Mouse (Mus musculus) T-cell, adult 2 months (primary cell): Measurements from ENCODE around the gene Igfbp5.
A peak's percentile ranks its signal among the peaks of the same experiment; 100 is the strongest.

Experiments used
- DNase-seq: peaks from one replicate; pipeline ENCODE4 v3.0.0; 2022; ENCODE audit warnings: low spot score

Gene Igfbp5

DNA sequence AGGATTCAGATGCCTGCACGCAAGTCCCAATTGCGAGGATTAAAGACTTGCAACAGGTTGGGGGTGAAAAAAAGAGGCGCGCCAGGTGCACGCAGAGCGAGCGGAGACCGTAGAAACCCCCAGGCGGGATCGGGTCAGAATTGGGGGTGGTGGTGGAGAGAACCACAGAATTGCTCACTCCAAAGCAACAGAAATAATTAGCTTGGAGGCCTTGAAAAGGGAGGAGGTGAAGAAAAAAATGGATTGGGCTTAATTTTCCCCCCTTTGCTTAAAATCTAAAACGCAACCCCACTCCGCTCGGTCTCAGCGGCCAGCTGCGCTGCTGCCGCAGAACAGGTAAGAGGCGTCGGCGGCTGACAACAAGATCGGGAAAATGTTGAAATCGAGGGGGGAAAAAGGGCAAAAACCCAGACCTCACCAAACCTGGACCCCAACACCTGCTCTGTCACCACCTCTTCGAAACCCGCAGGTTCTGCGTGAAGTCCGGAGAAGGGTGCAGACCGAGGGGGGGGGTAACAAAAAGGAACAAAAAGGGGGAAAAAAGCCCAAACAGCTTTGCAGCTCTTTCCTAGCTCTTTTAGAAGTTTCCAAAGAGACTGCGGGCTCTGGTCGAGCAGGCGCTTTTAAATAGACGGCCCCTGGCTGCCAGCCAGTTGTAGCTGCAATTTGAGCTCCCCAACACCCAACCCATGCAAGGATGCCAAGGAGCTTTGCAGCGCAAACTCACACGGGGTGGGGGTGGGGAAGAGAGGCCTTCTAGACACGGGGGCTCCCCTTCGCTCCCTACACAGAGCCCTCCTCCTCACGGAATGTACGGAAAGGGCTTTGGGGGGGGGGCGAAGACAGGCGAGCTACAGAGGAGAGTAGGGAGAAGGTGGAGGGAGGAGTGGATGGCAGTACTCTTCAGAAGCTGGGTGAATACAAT lies at the start of gene Igfbp5:
Gene Igfbp5, minus strand, starts transcription at position 598 of the 925 bp plus-strand sequence.
- no peak for DNase-seq

DNA sequence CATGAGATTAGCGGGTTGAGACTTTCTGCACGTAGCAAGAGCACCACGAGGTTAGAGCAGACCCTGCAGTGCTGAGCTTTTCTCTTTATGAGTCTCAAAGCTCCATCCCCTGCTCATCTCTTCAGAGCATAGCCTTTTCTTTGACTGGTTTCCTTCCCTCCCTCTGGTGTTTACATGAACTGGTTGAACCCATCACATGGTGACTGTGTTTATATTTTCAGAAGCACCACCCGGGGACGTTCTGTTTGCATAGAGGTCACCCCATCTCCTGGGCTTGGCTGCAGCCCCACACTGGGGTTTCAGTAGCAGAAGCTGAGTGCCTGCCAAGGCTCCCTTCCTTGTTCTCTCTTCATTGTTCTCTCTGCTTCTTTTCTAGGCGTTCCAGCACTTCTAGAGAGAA lies 40.1 kb upstream of the Igfbp5 start:
- no peak for DNase-seq

DNA sequence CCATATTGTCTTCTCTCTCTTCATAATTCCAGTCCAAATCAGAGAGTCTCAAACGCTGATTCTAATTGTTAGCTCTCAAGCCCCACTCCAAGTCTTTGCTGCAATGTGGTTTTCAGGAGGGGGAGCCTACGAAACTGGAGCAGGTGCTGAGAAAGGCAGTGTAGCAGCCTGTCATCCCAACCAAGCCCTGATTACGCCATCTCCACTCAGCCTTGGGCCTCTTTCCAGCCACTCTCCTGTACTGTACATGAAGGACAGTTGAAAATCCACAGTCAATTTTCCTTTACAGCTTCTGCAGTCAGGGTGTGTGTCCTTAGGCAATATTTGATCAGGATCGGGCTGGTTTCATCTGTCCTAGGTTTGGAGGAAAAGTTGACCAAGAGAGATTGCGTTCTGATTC lies 38.4 kb upstream of the Igfbp5 start:
- DNase-seq, result no peak

DNA sequence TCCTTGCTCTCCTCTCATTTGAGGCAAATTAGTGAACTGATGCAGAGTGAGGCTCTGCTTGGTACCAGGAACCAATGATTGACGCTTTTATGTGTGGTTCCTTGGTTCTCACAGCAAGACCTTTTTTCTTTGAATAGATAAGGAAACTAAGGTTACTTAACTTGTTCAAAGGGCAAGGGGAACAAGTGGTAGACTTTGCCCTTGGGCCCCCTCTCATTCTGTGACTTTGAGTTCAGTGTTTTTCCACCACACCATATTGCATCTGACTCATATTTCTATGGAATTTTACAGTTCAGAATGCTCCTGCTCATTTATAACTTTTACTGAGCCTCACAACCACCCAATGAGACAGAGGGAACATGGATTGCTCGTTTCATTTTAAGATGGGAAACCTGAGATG lies 21.1 kb upstream of the Igfbp5 start:
- no peak for DNase-seq

DNA sequence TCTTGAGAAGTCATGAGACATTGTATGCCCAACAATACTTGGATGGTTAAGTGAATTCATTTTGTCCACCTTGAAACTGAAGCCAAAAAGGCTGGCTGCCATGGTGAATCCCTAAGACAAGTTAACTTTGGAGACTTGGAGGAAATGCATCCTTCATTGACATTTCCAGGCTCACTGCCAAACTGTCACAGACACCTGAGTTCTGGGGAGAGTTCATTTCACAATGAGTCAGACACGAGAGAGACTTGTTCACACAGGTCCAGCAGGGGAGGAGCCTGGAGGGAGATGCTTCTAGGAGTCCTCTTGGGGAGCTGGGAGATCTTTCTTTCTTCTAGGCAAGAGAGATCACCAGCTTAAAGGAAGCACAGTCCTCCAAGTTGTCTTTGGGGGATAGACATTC lies 13.2 kb upstream of the Igfbp5 start:
- DNase-seq, result no peak

DNA sequence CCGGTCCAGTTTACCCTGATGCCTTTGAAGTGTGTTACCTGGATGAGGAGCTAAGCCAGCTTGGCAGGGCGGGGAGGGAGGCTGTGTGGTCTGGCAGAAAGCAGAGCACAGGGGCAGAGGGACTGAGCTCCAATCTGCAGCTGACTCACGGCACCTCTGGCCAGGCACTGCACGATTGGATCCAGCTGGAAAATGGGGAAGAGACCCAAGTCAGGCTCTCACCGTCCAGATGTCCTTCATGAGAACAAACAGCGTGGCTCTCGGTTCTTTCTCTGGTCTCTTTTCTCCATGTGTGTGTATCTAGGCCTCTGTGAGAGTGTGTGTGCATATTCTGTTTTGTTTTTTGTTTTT lies 11.1 kb upstream of the Igfbp5 start:
- no peak for DNase-seq

DNA sequence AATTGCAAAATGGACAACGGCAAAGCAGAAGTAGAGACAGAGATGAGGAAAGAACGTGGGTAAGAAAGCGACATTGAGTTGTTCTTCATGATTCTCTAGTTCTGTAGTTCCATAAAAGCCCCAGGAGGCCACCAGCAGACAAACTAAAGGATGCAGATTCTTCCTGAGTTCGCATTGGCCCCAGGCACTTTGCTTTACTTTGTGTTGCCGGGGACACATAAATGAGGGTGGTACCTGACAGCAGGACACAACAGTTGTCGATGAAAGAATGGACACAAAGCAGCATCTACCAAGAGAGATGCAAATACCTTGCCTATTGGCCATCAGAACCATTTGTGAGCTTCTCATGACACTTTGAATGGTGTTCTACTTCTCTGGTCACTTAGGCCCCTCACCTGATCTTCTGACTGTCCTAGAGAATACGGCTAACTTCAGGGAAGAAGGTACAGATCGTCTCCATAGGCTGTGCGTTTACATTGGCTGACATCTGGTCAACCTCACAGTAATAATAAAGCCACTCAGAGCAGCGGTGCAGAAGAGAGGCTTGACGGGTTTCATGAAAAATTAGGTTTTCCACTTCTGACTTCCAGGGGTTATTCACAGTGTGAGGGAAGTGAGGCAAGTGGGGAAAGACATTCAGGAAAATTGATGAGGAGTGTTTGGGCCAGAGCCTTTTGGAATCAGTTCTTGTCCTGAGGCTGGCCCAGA lies 10.6 kb upstream of the Igfbp5 start:
- DNase-seq, result no peak

DNA sequence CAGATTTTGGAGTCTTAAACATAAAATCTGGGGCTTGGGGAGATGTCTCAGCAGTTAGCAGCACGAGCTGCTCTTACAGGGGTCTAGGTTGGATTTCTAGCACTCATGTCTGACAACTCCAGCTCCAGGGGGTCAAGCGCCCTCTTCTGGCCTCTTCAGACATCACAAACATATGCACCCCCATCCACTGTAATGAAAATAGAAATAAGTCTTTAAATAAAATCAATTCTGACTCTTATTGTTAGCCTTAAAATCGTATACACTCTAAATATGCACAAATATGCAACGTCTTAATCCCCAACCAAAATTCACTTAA lies 4.6 kb upstream of the Igfbp5 start:
- no peak for DNase-seq

DNA sequence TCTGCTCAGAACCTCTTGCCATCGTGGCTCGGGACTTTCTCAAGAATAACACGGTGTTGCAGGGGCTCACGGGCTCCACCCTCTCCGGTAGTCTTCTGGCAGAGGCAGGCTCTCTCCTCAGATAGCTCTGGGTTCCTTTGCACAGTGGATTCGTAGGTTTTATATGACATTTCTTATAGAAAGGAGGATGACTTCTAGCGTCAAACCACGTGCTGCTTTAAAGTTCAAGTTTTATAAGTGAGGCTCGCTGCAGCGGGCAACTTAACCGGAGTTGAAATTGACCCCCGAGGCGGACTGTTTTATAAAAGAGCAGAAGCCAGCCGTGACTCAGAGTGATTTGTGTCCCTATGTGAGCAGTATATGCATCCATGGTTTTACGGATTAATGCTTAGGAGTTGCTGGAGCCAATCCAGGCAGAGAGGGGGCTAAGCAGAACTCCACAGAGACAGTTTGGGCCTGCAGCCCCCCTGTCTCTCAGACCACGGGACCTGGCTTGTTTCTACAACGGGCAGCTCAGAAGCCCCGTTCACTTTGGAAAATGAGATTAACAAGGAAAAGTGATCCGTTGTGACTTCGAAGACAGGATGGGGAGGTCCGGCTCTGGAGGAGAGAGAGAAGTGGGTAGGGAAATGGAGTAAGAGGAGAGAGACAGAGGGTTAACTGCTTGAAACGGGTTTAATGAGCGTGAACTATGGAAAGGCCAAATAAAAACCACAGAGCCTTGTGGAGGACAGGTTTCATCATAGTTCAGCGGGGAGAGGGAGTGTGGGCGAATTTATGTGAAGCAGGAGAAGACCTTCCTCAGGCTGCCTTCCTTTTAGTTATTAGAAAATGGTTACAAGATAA lies 4.0 kb upstream of the Igfbp5 start:
- DNase-seq, result no peak

DNA sequence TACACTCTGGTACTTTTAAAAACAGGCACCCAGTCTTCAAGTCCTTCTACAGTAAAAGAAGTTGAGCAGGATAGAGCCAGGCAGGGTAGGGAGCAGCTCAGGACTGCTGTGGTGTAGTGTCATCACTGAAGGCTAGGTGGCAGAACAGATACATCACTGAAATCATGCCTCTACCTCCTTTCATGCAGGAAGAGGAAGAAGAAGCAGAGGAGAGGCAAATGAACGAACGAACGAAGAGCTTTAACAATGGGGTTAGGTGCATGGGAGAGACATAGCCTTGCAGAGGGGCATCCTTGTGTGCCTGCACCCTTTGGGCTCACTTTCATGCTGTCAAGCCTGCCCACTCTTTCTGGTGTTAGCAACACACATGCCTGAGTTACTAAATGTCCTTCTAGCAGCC lies 3.2 kb upstream of the Igfbp5 start:
- no peak for DNase-seq

DNA sequence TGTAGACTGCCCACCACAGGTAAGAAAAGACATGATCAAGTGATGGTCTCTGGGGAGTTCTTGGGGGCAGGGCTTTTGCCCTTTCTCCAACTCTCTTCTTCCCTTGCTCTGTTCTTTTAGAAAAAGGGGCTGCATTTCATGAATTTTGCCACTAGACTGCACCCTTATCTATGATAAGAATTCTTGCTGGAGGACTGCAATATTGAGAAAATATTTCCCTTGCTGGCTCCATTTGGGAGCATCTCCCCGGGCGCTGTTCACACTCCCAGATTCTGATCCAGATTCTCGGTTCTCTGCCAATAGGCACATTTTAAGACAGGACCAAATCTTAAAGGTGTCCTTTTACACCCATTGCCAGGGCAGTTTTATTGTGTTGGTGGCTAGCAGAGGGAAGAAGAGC lies 1.4 kb upstream of the Igfbp5 start:
- DNase-seq, result no peak

DNA sequence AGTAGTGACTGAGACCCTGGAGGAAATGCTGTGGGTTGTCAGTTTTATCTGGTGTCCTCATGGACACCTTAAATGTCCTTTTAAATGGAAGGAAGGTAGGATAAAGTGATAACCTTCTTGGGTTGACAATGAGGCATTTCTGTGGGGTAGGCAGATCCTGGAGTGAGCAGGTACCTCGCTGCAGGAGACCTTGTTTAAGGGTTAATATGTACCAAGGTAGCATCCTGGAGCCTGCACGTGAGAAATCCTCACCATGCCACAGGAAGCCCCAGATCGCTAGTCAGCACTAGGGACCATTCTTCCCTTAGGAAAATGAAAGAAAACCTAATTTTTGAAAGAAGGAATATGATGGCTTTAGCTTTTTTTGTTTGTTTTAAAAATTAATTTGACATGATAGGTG lies 1.0 kb upstream of the Igfbp5 start:
- DNase-seq, result no peak

DNA sequence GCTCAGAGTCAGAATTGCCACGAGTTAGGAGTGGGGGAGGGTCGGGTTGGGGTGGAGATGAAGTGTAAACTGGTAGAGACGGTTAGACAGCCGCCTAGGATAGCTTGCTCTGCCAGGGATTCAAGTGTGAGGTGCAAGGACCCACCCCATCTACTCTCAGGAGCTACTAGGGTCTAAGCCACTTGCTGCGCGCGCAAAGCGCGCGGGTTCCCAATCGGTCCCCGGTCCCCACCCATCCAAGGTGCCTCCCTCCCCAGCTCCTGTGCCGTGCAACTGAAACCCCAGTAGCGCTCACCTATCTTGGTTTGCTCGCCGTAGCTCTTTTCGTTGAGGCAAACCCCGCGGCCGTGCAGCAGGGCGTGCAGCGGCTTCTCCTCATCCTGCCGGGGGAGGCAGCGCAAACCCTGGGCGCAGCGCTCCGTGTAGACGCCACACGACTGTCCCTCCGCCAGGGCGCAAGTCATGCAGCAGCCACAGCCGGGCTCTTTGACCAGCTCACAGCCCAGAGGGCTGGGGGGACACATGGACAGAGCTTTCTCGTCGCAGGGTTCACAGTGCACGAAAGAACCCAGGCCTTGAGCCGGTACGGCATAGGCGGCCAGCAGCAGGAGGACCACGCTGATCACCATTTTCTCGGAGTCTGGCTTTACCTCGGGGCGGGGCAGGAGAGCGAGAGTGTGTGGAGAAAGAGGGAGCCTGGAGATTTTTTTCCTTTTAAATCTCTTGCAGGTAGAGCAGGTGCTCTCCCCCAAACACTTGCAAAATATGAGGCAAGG lies 985 bp downstream of the Igfbp5 start:
- no peak for DNase-seq

DNA sequence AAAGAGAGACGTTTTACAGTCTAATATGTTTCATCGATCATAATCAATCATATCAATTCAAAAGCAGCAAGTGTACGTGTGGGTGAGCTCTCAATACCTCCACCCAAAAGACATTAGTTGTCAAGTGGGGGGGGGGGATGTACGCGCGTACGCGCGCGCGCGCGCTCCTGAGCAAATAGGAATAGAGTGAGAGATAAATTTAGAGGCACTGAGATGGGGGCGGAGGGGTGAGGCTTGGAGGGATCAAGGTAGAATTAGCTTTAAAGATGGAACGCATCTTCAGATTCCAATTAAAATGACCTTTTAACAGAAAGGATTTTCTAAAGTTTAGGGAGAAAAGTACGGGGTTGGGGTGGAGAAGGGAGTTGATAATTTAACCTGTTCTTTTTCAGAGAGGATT lies 1.6 kb downstream of the Igfbp5 start:
- DNase-seq, result no peak

DNA sequence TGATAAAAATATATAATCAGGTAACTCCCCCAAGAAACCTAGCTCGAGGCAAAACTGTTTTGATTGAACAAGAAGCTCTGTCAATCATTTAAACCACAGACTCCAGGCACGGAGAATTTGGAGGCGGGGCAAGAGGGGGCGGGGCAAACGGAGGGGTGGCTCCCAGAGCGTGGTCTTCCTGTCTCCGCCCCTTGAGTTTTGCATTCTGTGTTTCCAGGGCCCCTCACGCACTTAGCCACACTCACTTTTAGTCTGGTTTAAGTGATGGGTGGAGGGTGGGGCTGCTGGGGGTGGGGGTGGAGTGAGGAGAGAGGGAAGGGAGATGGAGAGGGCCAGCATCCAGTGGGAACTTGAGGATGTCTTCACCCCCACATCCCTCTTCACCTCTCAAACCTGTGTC lies 2.2 kb downstream of the Igfbp5 start:
- no peak for DNase-seq

DNA sequence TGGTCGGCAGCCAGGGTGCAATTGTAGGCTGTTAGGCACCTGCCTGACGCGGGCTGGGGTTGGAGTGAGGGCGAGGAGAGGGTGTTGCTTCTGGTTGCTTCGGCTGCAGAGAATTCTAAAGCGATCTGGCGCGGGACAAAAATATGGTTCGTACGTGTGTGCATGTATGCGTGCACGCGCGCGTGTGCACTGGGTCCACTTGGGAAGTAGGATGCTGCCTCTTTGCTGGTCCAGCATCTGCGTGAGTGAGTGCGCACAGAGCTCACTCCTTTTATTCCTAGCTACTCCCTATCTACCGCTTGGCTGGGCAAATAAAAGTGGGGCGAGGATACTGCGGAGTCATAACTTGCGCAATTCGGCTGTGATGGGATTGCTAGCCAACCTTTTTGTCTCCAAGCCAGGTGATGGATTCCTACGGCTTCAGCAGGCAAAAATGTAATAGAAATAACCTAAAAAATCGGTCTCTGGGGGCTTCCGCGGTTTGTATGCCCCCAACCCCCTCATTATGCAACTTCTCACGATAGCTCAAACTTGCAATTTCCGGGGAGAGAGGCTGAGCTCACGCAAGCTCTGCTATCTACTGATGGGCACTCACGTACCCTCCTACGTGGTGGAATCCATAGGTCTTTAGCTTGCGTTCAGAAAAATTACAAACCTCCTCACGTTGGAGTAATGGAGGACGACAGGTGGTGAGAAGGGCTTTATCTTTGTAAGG lies 2.8 kb downstream of the Igfbp5 start:
- DNase-seq, result no peak

DNA sequence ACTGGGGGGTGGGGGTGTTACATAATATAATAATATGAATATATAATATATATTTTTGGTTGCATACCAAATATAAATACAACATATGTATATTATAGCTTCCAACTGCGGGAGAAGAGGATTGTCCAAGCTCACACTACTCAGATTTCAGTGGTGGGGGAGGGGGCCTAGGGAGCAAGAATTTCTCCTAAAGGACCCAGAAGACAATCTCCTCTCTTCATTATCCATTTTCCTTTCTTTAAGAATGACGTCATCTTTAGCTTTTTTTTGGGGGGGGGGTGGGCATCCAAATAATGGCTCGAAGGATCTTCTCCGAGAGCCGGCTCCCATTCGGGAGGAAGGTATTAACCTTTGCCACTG lies 3.4 kb downstream of the Igfbp5 start:
- DNase-seq, result no peak

DNA sequence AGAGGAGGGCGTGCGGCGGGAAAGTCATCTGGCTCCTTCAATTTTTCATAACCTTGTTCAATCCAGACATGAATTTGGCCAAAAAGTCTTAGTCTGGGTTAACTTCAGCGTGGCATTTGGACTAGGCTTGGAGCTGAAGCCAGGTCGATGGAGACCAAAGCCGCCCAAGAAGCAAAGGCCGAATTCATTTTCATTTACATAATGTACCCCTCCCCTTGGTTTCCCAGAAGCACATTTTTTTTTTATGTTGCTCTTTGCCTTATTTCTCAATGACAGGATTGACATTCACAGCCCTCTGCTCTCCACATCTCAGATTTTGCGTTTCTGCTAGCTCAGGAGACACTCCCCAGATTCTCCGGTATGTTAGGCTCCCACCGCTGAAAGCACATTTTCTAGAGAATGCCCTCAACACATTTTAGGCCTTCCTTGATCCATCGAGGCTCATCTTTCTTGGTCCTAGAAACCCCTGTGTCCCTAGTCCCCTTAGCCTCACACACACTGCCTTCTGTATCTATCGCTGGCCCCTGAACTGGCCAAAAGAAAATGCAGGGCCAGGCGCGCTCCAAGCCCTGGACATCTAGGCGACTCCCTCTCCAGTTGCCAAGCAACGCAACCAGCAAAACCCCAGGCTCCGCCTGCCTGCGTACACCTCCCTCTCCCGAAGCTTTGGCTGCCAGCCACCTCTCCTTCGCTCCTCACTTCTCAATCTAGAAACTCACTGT lies 3.9 kb downstream of the Igfbp5 start:
- DNase-seq, result no peak

DNA sequence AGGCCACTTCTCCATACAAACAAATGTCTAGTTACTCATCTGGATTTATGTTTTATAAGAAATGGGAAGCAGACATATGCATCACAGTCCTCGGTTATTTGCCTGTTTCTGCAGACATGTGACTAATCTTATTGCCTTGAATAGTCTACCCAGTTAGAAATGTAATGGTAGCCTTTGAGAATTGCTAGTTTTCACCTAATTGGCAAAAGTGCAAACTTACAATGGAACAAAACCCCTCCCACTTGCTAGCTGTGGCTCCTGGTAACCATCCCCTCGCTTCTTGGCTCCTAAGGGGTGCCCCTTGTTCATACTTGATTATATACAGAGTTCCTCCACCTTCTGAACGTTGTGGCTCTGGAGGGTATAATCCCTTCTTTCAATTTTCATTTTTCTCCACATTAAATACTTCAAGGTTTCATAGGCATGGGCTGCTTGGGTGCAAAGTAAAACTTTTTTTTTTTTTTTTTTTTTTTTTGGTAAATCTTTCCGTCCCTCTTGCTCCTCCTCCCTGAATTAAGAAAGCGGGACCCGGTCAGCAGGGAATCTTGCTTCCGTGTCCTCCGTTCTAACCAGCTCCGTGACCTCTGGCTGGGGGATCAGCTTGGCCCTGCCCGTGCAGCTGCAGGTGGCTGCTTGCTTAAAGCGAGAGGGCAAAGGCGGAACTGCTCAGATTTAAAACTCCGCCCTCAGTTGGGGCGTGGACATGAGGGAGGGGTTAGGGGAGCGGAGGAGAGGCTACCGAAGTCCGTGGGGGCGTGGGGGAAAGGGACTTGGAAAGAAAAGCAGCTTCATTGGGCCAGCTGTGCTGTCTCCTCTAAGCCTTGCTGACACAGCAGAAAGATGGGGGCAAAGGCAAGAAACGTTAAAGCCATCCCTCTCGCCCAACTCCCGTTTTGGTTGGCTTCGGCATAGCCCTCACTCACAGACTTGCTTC lies 4.7 kb downstream of the Igfbp5 start:
- DNase-seq, result peak; percentile 15

DNA sequence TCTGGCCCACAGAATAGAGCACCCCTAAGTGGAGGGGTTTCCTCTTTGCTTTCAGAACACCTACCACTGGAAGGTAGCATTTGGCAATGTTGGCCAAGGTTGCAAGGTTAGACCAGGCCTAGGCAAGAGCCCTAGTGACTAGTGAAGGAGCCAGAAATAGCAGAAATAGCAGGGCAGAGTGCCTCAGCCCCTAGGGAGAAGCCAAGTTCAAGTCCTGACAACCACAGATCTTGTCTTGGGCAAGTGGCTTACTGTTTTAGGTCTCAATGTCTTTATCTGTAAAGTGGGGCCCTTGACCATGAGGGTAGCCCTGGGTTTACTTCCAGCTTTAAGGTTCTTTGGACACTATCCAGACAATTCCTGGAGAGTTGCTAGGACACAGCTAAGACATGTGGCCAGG lies 5.4 kb downstream of the Igfbp5 start:
- DNase-seq, result no peak
